Mouse (Mus musculus): Measurements from ENCODE around the gene Gm20696. TPM values are rescaled to one million over a fixed set of nuclear protein-coding genes. Genes with fewer than 3 reads are reported as not detected.

The Gm20696 gene
- polyA plus RNA-seq, 1 experiment from 2014 or later: 3.0 TPM

GRCm38 (mm10) chr6:99484884-99485216 lies 181.7 kb downstream of the Gm20696 start:
- no peak for ATAC-seq (ENCODE audit: low read depth)
- no peaks in the 10 kb centered on the region for H3K9me3 ChIP-seq (ENCODE audit: control insufficient read depth, low read length)
- H3K4me1 ChIP-seq (ENCODE audit: control insufficient read depth, insufficient read depth, low read length): peaks cover 17% of the 10 kb centered on the region
- H3K27ac ChIP-seq (ENCODE audit: low read depth, low read length): peak overlapping the region; percentile 70
- H3K27me3 ChIP-seq (ENCODE audit: control insufficient read depth, insufficient read depth, low read length): no peaks in the 10 kb centered on the region
- 5% methylated on average over 8 of the region's 8 CpGs for WGBS
- H3K36me3 ChIP-seq (ENCODE audit: control insufficient read depth, insufficient read depth, low read length): no peaks in the 10 kb centered on the region
- H3K4me2 ChIP-seq (ENCODE audit: low read depth, low read length): peak overlapping the region; percentile 45
- H3K4me3 ChIP-seq (ENCODE audit: low read depth, low read length): peak overlapping the region; percentile 9; the same call in 1 of the 2 replicates
- peak overlapping the region; percentile 30 for H3K9ac ChIP-seq (replicated peaks; ENCODE audit: low read depth, low read length)

- Histone ChIP-seq H3K4me2 (ENCODE audit: low read depth, low read length) (no peak overlapping the region), H3K9ac (replicated peaks; ENCODE audit: low read depth, low read length) (no peak overlapping the region), H3K36me3 (ENCODE audit: control insufficient read depth, insufficient read depth, low read length) (no peaks in the 10 kb centered on the region), H3K4me3 (ENCODE audit: low read depth, low read length) (no peak overlapping the region), H3K9me3 (ENCODE audit: control insufficient read depth, low read length) (no peaks in the 10 kb centered on the region), H3K4me1 (ENCODE audit: control insufficient read depth, insufficient read depth, low read length) (peaks cover 17% of the 10 kb centered on the region), H3K27ac (ENCODE audit: low read depth, low read length) (no peak overlapping the region), H3K27me3 (ENCODE audit: control insufficient read depth, insufficient read depth, low read length) (no peaks in the 10 kb centered on the region)
- WGBS: 61% methylated on average over 7 of the region's 7 CpGs
- ATAC-seq (ENCODE audit: low read depth): no peak
These were observed 182.3 kb downstream of the Gm20696 start for GRCm38 (mm10) chr6:99484197-99484725.

DNA sequence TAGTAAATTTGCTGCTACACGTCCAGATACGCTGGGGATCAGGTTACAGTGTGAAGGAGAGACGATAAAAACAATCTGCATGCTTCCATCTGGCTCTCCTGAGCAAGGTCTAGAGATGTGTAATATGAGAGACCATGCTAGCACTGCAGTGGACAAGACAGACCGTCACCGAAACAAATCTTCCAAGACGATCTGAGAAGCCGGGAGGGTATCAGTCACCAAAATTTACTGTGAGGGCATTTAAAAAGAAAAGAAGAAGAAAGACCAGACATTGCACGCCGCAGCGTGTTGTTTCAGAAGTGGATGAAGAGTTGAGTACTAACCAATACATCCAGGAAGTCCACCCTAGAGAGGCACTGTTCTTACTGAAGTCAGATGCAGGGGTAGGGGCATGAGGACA lies 183.0 kb downstream of the Gm20696 start:
- no peak for ATAC-seq (ENCODE audit: low read depth)
- Histone ChIP-seq H3K4me1 (ENCODE audit: control insufficient read depth, insufficient read depth, low read length) (peaks cover 17% of the 10 kb centered on the region), H3K9me3 (ENCODE audit: control insufficient read depth, low read length) (no peaks in the 10 kb centered on the region), H3K27me3 (ENCODE audit: control insufficient read depth, insufficient read depth, low read length) (no peaks in the 10 kb centered on the region), H3K36me3 (ENCODE audit: control insufficient read depth, insufficient read depth, low read length) (no peaks in the 10 kb centered on the region), H3K4me2 (ENCODE audit: low read depth, low read length) (no peak overlapping the region), H3K9ac (replicated peaks; ENCODE audit: low read depth, low read length) (no peak overlapping the region), H3K4me3 (ENCODE audit: low read depth, low read length) (no peak overlapping the region), H3K27ac (ENCODE audit: low read depth, low read length) (no peak overlapping the region)
- 64% methylated on average over 10 of the region's 10 CpGs for WGBS

DNA sequence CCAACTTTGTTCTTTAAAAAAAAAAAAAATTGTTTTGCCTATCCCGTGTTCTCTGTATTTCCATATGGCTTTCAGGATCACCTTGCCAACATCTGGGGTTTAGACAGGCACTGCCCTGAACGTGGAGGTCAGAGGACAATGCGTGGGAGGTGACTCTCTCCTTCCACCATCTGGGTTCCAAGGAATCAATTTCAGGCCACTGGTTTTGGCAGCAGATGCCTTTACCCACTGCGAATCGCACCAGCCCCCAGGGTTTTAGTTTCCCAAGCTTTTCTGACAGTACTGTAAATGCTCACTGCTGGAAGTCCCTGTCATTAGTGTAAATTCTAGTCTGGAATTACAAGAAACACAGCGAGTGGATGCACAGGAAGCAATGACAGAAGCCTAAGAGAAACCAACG lies 185.0 kb downstream of the Gm20696 start:
- Histone ChIP-seq H3K27ac (ENCODE audit: low read depth, low read length) (no peak overlapping the region), H3K9ac (replicated peaks; ENCODE audit: low read depth, low read length) (no peak overlapping the region), H3K4me3 (ENCODE audit: low read depth, low read length) (no peak overlapping the region), H3K4me1 (ENCODE audit: control insufficient read depth, insufficient read depth, low read length) (peaks cover 17% of the 10 kb centered on the region), H3K27me3 (ENCODE audit: control insufficient read depth, insufficient read depth, low read length) (no peaks in the 10 kb centered on the region), H3K9me3 (ENCODE audit: control insufficient read depth, low read length) (no peaks in the 10 kb centered on the region), H3K4me2 (ENCODE audit: low read depth, low read length) (no peak overlapping the region), H3K36me3 (ENCODE audit: control insufficient read depth, insufficient read depth, low read length) (no peaks in the 10 kb centered on the region)
- WGBS: 52% methylated on average over 7 of the region's 7 CpGs
- no peak for ATAC-seq (ENCODE audit: low read depth)

- Histone ChIP-seq H3K4me3 (ENCODE audit: low read depth, low read length) (no peak overlapping the region), H3K4me1 (ENCODE audit: control insufficient read depth, insufficient read depth, low read length) (peaks cover 1% of the 10 kb centered on the region; the same call in 1 of the 2 replicates), H3K4me2 (ENCODE audit: low read depth, low read length) (no peak overlapping the region), H3K36me3 (ENCODE audit: control insufficient read depth, insufficient read depth, low read length) (no peaks in the 10 kb centered on the region), H3K27me3 (ENCODE audit: control insufficient read depth, insufficient read depth, low read length) (no peaks in the 10 kb centered on the region), H3K27ac (ENCODE audit: low read depth, low read length) (no peak overlapping the region), H3K9ac (replicated peaks; ENCODE audit: low read depth, low read length) (no peak overlapping the region), H3K9me3 (ENCODE audit: control insufficient read depth, low read length) (no peaks in the 10 kb centered on the region)
- ATAC-seq (ENCODE audit: low read depth): no peak
- 77% methylated on average over 13 of the region's 13 CpGs for WGBS
These were observed 187.5 kb downstream of the Gm20696 start for GRCm38 (mm10) chr6:99478873-99479650.

GRCm38 (mm10) chr6:99475040-99475439 lies 191.6 kb downstream of the Gm20696 start:
- Histone ChIP-seq H3K4me3 (ENCODE audit: low read depth, low read length) (no peak overlapping the region), H3K4me2 (ENCODE audit: low read depth, low read length) (no peak overlapping the region), H3K4me1 (ENCODE audit: control insufficient read depth, insufficient read depth, low read length) (0 out of 2 replicates have a peak, but pooled peaks cover 2% of the 10 kb centered on the region), H3K9ac (replicated peaks; ENCODE audit: low read depth, low read length) (no peak overlapping the region), H3K9me3 (ENCODE audit: control insufficient read depth, low read length) (no peaks in the 10 kb centered on the region), H3K27ac (ENCODE audit: low read depth, low read length) (no peak overlapping the region), H3K36me3 (ENCODE audit: control insufficient read depth, insufficient read depth, low read length) (no peaks in the 10 kb centered on the region), H3K27me3 (ENCODE audit: control insufficient read depth, insufficient read depth, low read length) (no peaks in the 10 kb centered on the region)
- ATAC-seq (ENCODE audit: low read depth): no peak
- WGBS: 87% methylated on average over 9 of the region's 9 CpGs

- ATAC-seq (ENCODE audit: low read depth): no peak
- Histone ChIP-seq H3K36me3 (ENCODE audit: control insufficient read depth, insufficient read depth, low read length) (no peaks in the 10 kb centered on the region), H3K9me3 (ENCODE audit: control insufficient read depth, low read length) (no peaks in the 10 kb centered on the region), H3K4me2 (ENCODE audit: low read depth, low read length) (no peak overlapping the region), H3K27ac (ENCODE audit: low read depth, low read length) (no peak overlapping the region), H3K9ac (replicated peaks; ENCODE audit: low read depth, low read length) (no peak overlapping the region), H3K4me3 (ENCODE audit: low read depth, low read length) (no peak overlapping the region), H3K27me3 (ENCODE audit: control insufficient read depth, insufficient read depth, low read length) (no peaks in the 10 kb centered on the region), H3K4me1 (ENCODE audit: control insufficient read depth, insufficient read depth, low read length) (peaks cover 7% of the 10 kb centered on the region; the same call in 1 of the 2 replicates)
- 83% methylated on average over 5 of the region's 5 CpGs for WGBS
These were observed 195.7 kb downstream of the Gm20696 start for GRCm38 (mm10) chr6:99470906-99471305.

DNA sequence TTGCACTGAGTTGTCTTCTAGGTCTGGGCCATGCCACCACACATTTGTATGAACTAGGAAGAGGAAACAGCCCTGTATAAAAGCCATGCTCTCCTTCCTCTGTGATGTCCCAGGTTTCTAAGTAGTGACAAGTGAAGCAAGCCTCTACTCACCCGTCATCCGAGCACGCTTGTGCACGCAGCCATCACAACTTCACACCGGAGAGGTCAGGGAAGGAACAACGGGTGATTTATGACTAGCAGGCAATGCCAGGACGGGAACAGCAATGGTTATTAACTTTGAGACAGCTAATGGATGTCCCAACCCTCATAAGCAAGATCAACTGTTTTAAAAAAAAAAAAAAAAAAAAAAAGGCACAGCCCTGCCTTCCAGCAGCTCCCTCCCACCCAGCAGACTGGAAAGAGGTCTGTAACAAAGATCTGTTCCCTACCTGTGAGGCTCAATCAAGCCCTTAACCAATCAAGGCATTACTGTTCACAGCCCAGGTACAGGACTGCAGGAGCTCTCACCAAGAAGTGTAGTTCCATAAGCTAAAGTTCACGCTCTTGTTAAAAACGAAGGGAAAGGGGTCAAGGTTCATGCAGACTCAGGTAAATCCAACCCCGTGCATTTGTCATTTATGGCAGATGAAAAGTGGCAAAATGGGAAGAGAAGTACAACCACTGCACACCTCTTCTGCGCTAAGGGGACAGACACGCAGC lies 197.3 kb downstream of the Gm20696 start:
- H3K4me1 ChIP-seq (ENCODE audit: control insufficient read depth, insufficient read depth, low read length): peaks cover 7% of the 10 kb centered on the region; the same call in 1 of the 2 replicates
- 68% methylated on average over 12 of the region's 12 CpGs for WGBS
- H3K9ac ChIP-seq (replicated peaks; ENCODE audit: low read depth, low read length): no peak overlapping the region

DNA sequence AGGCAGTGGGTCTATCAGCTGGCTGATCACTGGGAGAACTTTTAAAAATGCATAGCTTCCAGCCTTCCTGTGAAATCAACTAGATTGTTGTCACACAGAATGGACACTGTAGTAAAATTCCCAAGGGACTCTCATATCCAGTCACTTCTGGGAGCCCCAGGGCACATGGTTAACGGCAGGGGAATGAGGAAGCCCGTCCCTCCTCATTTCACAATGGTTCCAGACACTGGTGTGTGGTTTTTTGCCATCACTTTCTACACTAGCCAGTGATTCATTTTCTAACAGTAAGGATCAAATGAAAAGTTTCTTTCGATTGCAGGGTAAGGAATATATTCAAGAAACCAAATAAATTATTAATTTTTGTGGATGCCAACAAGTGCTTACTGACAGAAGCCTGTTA lies 198.8 kb downstream of the Gm20696 start:
- H3K27me3 ChIP-seq (ENCODE audit: control insufficient read depth, insufficient read depth, low read length): no peaks in the 10 kb centered on the region
- 42% methylated on average over 3 of the region's 3 CpGs for WGBS
- H3K9me3 ChIP-seq (ENCODE audit: control insufficient read depth, low read length): no peaks in the 10 kb centered on the region

More for the DNA sequence above, 197.3 kb downstream of the Gm20696 start:
- Histone ChIP-seq H3K9me3 (ENCODE audit: control insufficient read depth, low read length) (no peaks in the 10 kb centered on the region), H3K27me3 (ENCODE audit: control insufficient read depth, insufficient read depth, low read length) (no peaks in the 10 kb centered on the region), H3K4me2 (ENCODE audit: low read depth, low read length) (no peak overlapping the region), H3K4me3 (ENCODE audit: low read depth, low read length) (no peak overlapping the region), H3K36me3 (ENCODE audit: control insufficient read depth, insufficient read depth, low read length) (no peaks in the 10 kb centered on the region), H3K27ac (ENCODE audit: low read depth, low read length) (no peak overlapping the region)
- ATAC-seq (ENCODE audit: low read depth): no peak

More for the DNA sequence above, 198.8 kb downstream of the Gm20696 start:
- H3K4me2 ChIP-seq (ENCODE audit: low read depth, low read length): no peak overlapping the region
- H3K4me1 ChIP-seq (ENCODE audit: control insufficient read depth, insufficient read depth, low read length): peaks cover 7% of the 10 kb centered on the region; the same call in 1 of the 2 replicates
- no peak for ATAC-seq (ENCODE audit: low read depth)
- H3K9ac ChIP-seq (replicated peaks; ENCODE audit: low read depth, low read length): no peak overlapping the region
- no peaks in the 10 kb centered on the region for H3K36me3 ChIP-seq (ENCODE audit: control insufficient read depth, insufficient read depth, low read length)
- H3K27ac ChIP-seq (ENCODE audit: low read depth, low read length): no peak overlapping the region
- H3K4me3 ChIP-seq (ENCODE audit: low read depth, low read length): no peak overlapping the region
